Mouse (Mus musculus) c-Kit-positive CD71-positive TER-119-positive erythroid progenitor cells, embryonic 14.5 days (primary cell): ENCODE measurements around the gene Ipo13.

Experiments
- DNase-seq: peaks from one replicate; pipeline ENCODE4 v3.0.0-alpha.2; 2013; ENCODE audit warnings: low spot score

Ipo13 gene

DNA sequence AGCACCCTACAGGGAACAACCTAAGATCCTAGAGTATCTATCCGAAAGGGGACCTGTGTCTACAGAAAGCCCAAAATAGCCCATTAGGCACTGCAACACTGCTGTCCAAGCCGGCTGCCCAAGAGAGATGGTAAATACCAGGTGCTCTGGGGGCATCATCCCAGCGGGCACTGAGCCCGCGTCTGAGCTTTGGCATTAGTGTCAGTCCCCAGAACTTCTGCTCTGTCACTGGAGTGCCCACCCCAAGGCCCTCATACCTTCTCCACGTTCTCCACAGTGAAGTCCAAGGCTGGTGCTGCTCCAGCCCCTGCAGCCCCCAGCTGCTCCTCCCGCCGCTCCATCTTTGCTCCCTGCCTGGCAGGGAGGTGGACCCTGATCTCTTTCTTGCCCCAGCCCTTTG lies 768 bp downstream of the Ipo13 start:
- no peak for DNase-seq

- no peak for DNase-seq
These were observed 1.4 kb downstream of the Ipo13 start for GRCm38 (mm10) chr4:117913421-117913820.

GRCm38 (mm10) chr4:117912685-117913273 lies 2.0 kb downstream of the Ipo13 start:
- DNase-seq: no peak

GRCm38 (mm10) chr4:117912131-117912561 lies 2.7 kb downstream of the Ipo13 start:
- no peak for DNase-seq

GRCm38 (mm10) chr4:117908834-117909453 lies 5.9 kb downstream of the Ipo13 start:
- no peak for DNase-seq

- DNase-seq: no peak
These were observed 8.6 kb downstream of the Ipo13 start for GRCm38 (mm10) chr4:117906196-117906595.

DNA sequence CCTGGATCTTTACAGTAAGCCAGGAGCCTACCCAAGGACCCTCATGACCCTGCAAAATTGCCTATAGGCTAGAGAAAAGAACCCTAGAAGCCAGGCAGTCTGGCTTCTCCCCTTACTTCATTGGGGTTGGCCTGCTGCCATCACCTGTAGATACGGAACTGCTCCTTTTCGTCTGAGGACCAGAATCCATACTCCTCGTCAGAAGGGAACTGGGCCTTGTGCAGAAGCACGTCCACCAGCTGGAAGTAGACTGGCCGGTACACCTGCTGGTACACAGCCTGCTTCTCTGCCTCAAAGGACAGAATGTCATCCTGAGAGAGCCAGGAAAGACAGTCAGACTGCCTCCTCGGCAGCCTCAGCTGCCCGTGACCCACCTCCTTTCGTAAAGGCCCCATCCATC lies 10.0 kb downstream of the Ipo13 start:
- no peak for DNase-seq

- no peak for DNase-seq
These were observed 10.7 kb downstream of the Ipo13 start for GRCm38 (mm10) chr4:117904094-117904493.

- DNase-seq: no peak
These were observed 16.7 kb downstream of the Ipo13 start for GRCm38 (mm10) chr4:117898111-117898510.

GRCm38 (mm10) chr4:117896031-117896430 lies 18.8 kb downstream of the Ipo13 start:
- DNase-seq: no peak

- no peak for DNase-seq
These were observed 19.5 kb downstream of the Ipo13 start for GRCm38 (mm10) chr4:117895339-117895738.

GRCm38 (mm10) chr4:117894601-117895000 lies 20.2 kb downstream of the Ipo13 start:
- no peak for DNase-seq

- no peak for DNase-seq
These were observed 21.4 kb downstream of the Ipo13 start for GRCm38 (mm10) chr4:117893376-117893775.

DNA sequence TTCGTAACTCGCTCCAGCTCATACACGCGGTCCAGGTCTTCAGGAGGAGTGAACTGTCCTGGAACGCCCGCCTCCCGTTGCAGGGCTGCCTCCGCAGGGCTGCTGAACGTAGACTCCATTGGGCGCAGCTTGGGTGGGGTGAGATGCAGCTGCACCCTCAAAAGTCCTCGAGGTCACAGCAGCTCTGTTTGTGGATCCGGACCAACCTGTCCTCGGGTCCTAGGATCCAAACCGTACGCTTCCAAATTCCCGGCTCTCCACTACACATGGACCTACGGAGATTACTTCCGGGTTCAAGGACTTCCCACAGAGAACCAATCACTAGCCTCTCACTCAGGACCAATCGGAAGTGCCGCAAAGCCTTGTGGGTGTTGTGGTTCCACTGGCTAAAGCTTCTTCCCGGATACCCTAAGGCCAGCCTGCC lies 23.0 kb downstream of the Ipo13 start, which contains the start of gene Dph2:
Dph2 (minus strand) TSS at position 295 of the 424 bp plus-strand sequence.
- DNase-seq: peak; percentile 82

- no peak for DNase-seq
These were observed 24.0 kb downstream of the Ipo13 start for GRCm38 (mm10) chr4:117890750-117891149.

DNA sequence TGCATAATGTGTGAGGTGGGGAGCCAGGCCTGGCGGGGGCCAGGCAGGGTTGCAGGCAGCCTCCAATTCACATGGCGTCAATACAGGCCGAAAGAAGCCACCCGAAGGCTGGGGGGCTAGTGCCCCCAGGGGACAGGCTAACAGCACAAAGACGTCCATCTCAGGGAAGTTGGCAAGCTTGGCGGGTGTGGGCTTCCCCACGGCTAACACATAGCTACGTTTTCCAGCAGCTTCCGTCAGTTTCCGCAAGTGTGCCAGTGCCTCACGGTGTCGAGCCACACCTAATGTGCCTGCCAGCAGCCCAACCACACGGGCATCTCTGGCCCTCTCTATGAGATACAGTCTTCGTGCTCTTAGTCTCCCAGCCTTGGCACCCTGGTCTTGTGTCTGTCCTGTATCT lies 24.8 kb downstream of the Ipo13 start:
- no peak for DNase-seq

DNA sequence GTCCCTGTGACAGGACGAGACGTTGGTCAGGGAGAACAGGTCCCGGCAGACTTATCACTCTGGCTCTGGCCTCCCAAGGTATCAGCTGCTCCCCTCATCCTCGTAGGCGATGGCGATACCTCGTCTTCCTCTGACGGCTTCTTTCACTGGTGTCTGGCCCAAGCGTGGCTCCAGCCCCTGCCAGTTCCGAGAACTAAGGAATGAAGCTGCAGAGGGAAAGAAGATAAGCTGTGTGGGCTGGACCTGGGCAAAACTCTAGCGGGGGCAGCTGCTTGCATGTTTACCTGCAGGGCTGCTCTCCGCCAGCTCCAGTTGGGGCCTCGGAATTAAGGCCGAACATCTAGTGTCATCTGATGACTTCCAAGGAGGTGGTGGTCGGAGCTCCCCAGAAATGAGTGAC lies 25.3 kb downstream of the Ipo13 start:
- DNase-seq: no peak

- no peak for DNase-seq
These were observed 26.9 kb downstream of the Ipo13 start for GRCm38 (mm10) chr4:117887920-117888319.

DNA sequence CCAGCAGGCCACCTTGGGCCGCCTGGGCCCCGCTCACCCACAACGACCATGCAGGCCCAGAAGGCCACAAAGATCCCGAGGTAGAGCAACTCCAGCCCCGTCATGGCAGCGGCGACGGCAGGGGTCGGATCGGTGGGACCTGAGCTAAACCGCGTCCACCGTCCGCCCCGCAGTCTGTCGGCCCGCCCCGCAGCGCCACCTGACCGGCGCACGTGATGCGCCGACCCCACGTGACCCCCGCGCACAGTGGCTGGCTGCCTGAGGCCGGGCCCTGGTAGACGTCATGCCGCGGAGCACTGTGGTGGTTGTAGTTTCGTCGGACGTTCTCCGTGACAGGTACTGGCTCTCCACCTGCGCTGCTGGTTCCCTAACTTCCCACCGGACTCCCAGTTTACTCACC lies 27.7 kb downstream of the Ipo13 start, which contains the start of gene Atp6v0b:
Atp6v0b (minus strand) TSS at position 201 of the 400 bp plus-strand sequence.
- DNase-seq: peak; percentile 87

DNA sequence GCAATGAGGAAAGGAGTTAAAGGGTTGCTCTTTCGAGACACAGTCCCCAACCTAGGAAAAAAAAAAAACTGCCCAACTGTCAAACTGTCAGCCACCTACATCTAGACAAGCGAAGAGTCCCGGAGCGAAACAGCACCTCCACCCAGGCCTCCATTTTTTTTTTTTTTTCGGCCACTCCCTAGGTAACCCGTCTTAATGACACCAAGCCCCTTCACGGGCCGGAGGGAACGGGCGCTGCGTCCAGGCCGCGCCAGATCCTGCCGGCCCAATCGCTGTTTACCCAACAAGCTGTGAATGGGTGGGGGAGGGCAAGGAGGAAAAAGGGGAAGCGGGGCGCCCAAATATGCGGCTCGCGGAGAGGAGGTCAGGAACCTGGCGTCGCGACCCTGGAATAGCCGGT lies 28.2 kb downstream of the Ipo13 start:
- no peak for DNase-seq

DNA sequence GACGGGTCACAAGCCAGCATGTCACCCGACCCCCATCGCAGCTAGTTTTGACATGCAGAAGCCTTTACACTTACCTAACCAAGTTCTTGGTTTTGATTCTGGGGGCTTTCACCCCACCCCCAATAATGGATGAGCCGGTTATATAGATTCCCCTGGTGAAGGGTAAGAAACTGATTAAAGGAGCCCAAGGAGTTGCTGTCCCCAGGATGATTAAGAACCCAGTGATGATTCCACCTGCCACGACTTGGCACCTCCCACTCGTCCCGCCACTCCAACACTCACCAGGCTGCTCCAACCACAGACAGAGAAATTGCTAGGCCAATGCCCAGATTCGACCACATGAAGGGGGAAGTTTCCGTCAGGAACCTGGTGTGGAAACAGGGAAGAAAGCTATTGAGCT lies 28.8 kb downstream of the Ipo13 start:
- no peak for DNase-seq

- DNase-seq: no peak
These were observed 29.7 kb downstream of the Ipo13 start for GRCm38 (mm10) chr4:117885093-117885492.

DNA sequence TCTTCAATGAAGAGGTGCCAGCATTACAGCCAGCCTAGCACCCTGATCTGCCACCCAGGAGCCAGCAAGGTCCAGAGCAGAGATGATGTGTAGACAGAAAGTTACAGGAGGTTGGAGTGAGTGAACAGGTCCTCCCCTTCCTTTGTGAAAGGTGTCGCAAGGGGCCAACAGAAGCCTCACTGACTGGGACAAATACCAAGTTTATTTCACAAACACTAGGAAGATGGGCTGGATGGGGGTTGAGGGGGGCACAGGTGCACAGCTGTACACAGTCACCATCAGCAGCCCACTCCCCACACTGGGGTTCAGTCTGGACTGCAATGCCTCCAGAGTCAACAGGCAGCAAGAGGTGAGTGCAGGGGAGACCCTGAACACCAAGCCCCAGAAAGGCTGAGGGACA lies 30.7 kb downstream of the Ipo13 start:
- no peak for DNase-seq
